Mouse (Mus musculus) neural tube, embryonic 15.5 days (tissue): ENCODE measurements around the gene Cnr2. TPM values are rescaled to one million over a fixed set of nuclear protein-coding genes. Genes with fewer than 3 reads are reported as not detected.
A peak's percentile ranks its signal among the peaks of the same experiment; 100 is the strongest.

Source experiments
- ATAC-seq: fragments of 200-750 bp; cut with Nextera tagmentation; 2 replicates; pipeline ENCODE4 v1.8.0; 2017; ENCODE audit warnings: mild to moderate bottlenecking, moderate TSS enrichment, moderate library complexity; ENCODE audit not compliant: low FRiP score
- H3K27ac ChIP-seq: fragments of 300-500 bp; sonication (generic); replicated peaks from 2 replicates; pipeline ENCODE4 v1.5.1; 2015; ENCODE audit warnings: mild to moderate bottlenecking, inconsistent platforms
- H3K27me3 ChIP-seq: fragments of 300-500 bp; sonication (generic); replicated peaks from 2 replicates; pipeline ENCODE4 v1.6.1; 2015; ENCODE audit warnings: inconsistent platforms
- H3K36me3 ChIP-seq: fragments of 300-500 bp; sonication (generic); 2 replicates; pipeline ENCODE4 v1.6.1; 2015; ENCODE audit warnings: inconsistent platforms
- H3K4me1 ChIP-seq: fragments of 300-500 bp; sonication (generic); 2 replicates; pipeline ENCODE4 v1.6.1; 2015; ENCODE audit warnings: inconsistent platforms
- H3K4me2 ChIP-seq: fragments of 300-500 bp; sonication (generic); 2 replicates; pipeline ENCODE4 v1.6.1; 2015; ENCODE audit warnings: inconsistent platforms, mild to moderate bottlenecking, moderate library complexity
- H3K4me3 ChIP-seq: fragments of 300-500 bp; sonication (generic); replicated peaks from 2 replicates; pipeline ENCODE4 v1.5.1; 2015; ENCODE audit warnings: mild to moderate bottlenecking, inconsistent platforms
- H3K9ac ChIP-seq: fragments of 300-500 bp; sonication (generic); replicated peaks from 2 replicates; pipeline ENCODE4 v1.6.1; 2015; ENCODE audit warnings: mild to moderate bottlenecking, inconsistent platforms
- H3K9me3 ChIP-seq: fragments of 300-500 bp; sonication (generic); replicated peaks from 2 replicates; pipeline ENCODE4 v1.6.1; 2016; ENCODE audit warnings: inconsistent platforms
- WGBS: fragments of 180-500 bp; shearing (Covaris S2); methylation state at CpG from one replicate; pipeline ENCODE4 v1.1.7; 2015; ENCODE audit warnings: mixed read lengths; 5-methylcytosine and 5-hydroxymethylcytosine counted together
- polyA plus RNA-seq: library from polyadenylated mRNA; unstranded; fragments of >200 nt; fragmentation: Nextera tagmentation; extraction: Ambion mirVana; gene quantifications from 2 replicates; pipeline ENCODE4 v1.2.1, GENCODE M21; 2015

Gene Cnr2
- polyA plus RNA-seq, 1 experiment from 2014 or later, result 0.10 TPM

DNA sequence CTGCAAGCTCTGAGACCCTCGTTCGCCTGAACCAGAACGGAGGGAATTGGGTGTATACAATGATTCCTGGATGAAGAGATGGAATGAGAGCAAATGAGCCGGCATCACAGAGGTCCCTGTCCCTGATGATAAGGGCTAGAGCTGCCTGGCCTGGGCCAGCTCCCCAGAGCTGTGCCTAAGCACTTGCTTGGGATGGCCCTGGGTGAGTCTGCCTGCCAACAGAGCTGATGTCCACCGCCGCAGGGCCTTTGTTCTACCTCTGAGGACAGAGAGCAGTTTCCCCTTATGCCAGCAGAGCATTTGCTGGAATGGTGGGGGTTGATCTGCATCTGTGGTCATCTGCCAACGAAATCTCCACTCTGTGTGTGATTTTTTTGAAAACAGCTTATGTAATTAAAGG lies 67.0 kb downstream of the Cnr2 start:
- Histone ChIP-seq H3K36me3 (peaks cover 65% of the 10 kb centered on the region), H3K9me3 (no peaks in the 10 kb centered on the region), H3K4me2 (no peak overlapping the region), H3K9ac (no peak overlapping the region), H3K27ac (no peak overlapping the region), H3K27me3 (no peaks in the 10 kb centered on the region), H3K4me3 (no peak overlapping the region), H3K4me1 (peaks cover 22% of the 10 kb centered on the region)
- 93% methylated on average over 7 of the region's 7 CpGs for WGBS
- ATAC-seq, result no peak

DNA sequence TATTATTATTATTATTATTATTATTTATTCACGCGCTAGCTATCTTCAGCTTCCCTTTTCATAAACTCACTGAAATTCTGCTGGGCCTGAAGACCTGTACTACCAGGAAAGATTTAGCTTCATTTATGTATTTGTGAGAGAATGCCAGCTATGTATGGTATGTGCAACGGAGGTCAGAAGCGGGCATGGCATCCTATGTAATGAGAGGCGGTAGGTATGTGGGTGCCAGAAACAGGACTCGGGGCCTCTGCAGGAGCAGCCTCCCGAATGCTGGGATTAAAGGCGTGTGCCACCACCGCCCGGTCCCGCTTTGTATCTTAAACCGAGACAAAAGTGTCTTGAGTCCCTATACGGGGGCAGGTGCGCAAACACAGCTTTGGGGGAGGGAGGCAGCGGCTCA lies 67.8 kb downstream of the Cnr2 start:
- H3K4me2 ChIP-seq, result peak overlapping the region; percentile 91
- no peaks in the 10 kb centered on the region for H3K27me3 ChIP-seq
- ATAC-seq, result 0 out of 2 replicates have a peak, but pooled peaks have one; percentile 10
- H3K27ac ChIP-seq, result peak overlapping the region; percentile 93
- peaks cover 22% of the 10 kb centered on the region for H3K4me1 ChIP-seq
- 8% methylated on average over 15 of the region's 15 CpGs for WGBS
- peaks cover 65% of the 10 kb centered on the region for H3K36me3 ChIP-seq
- H3K9me3 ChIP-seq, result no peaks in the 10 kb centered on the region
- H3K4me3 ChIP-seq, result peak overlapping the region; percentile 80
- H3K9ac ChIP-seq, result peak overlapping the region; percentile 87

DNA sequence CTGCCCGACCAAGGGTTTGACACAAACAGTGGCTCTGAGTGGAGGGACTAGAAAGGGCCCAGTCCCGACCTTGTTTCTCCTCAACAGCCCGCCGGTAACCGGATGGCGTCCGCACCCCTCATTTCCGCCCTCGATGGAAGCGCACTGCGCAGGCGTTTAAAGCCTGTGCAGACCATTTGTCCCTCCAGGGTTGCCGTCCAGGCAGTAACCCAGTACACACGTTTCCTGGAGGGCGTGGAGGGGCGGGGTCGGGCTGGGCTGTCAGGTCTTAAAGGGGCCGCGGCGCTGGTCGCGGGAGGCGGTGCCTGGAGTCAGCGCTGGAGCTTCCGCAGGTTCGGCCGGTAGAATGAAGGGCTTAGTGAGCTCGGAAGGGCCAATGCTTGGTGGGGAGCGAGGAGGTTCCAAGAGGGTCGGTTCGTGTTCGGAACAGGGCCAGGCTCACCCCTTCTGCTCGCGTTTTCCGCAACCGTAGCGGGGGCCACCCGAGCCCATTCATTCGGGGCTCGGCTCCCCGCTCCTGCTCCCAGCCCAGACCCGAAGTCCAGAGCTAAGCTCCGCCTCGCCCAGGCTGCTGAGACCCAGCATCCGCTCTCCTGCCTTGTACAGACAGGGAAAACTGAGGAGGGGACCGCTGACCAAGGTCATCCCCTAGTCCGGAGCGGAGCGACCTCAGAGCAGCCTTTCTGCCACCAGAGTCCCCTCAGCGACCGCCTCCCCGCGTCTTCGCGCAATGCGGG lies 68.4 kb downstream of the Cnr2 start, which contains the start of gene Gale:
Gene Gale (plus strand): TSS at position 271 of the 737 bp plus-strand sequence.
- Histone ChIP-seq H3K4me3 (peak within 1 kb of the TSS; percentile 80), H3K9me3 (no peaks in the 10 kb centered on the region), H3K4me1 (peaks cover 22% of the 10 kb centered on the region), H3K27me3 (no peaks in the 10 kb centered on the region), H3K4me2 (peak within 1 kb of the TSS; percentile 91), H3K27ac (peak within 1 kb of the TSS; percentile 93), H3K36me3 (peaks cover 65% of the 10 kb centered on the region), H3K9ac (peak within 1 kb of the TSS; percentile 87)
- under 1% methylated on average over 56 of the region's 56 CpGs for WGBS
- peak; percentile 93 for ATAC-seq

DNA sequence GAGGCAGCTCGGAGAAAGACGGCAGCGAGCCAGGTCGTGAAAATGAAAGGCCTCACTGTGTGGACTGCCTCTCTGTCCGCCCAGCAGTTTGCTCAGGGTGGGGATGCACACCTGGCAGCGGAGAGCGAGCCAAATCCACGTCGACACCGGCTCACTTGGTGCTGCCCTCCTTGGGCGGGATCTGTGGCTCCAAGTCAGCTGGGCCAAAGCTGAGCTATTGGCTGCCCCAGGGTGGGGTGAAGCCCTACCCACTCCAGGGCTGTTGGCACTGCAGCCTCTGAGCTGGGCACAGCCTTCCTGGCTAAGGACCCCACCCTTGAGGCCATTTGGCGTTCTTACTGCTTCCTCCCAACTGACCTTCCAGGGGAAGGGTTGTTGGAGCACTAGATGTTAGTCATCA lies 69.2 kb downstream of the Cnr2 start:
- peak overlapping the region; percentile 80 for H3K4me3 ChIP-seq
- H3K9me3 ChIP-seq, result no peaks in the 10 kb centered on the region
- H3K27ac ChIP-seq, result peak overlapping the region; percentile 87
- no peak for ATAC-seq
- H3K9ac ChIP-seq, result peak overlapping the region; percentile 87
- peaks cover 22% of the 10 kb centered on the region for H3K4me1 ChIP-seq
- no peaks in the 10 kb centered on the region for H3K27me3 ChIP-seq
- H3K36me3 ChIP-seq, result peaks cover 65% of the 10 kb centered on the region
- H3K4me2 ChIP-seq, result peak overlapping the region; percentile 91
- 6% methylated on average over 12 of the region's 12 CpGs for WGBS

DNA sequence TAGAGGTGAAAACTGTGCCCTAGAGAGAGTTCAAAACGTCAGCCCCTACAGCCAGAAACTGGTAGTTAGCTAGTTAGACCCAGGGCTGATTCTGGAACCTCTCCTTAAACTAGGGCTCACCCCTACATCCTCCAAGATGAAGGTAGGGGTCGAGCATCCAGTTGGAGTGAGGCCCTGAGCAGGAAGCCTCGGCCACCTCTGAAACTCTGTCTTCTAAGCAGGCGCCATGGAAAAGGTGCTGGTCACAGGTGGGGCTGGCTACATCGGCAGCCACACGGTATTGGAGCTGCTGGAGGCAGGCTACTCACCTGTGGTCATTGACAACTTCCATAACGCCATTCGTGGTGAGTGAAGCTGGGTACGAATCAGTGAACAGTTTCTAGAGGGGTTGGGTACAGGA lies 69.9 kb downstream of the Cnr2 start:
- 86% methylated on average over 9 of the region's 9 CpGs for WGBS
- Histone ChIP-seq H3K36me3 (peaks cover 65% of the 10 kb centered on the region), H3K27me3 (no peaks in the 10 kb centered on the region), H3K4me2 (peak overlapping the region; percentile 91), H3K4me3 (no peak overlapping the region), H3K4me1 (peaks cover 24% of the 10 kb centered on the region), H3K9me3 (no peaks in the 10 kb centered on the region), H3K9ac (0 out of 2 replicates have a peak overlapping the region, but pooled peaks have one; percentile 87), H3K27ac (no peak overlapping the region)
- ATAC-seq, result no peak

DNA sequence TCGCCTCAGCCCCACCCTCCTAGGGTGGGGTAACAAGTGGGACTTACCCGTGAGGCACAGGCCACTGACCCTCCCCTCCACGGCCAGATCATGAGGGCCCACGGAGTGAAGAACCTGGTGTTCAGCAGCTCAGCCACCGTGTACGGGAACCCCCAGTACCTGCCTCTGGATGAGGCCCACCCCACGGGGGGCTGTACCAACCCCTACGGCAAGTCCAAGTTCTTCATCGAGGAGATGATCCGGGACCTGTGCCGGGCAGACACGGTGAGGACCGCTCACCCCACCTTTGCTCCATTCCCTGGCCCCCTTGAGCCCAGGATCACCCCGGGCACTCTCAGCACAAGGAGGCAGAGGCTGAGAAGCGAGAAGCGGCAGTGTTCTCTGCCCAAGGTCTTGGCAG lies 71.1 kb downstream of the Cnr2 start:
- Histone ChIP-seq H3K4me2 (no peak overlapping the region), H3K4me1 (peaks cover 36% of the 10 kb centered on the region), H3K27me3 (no peaks in the 10 kb centered on the region), H3K36me3 (peaks cover 60% of the 10 kb centered on the region), H3K4me3 (no peak overlapping the region), H3K27ac (no peak overlapping the region), H3K9ac (no peak overlapping the region), H3K9me3 (no peaks in the 10 kb centered on the region)
- WGBS, result 95% methylated on average over 16 of the region's 16 CpGs
- no peak for ATAC-seq

DNA sequence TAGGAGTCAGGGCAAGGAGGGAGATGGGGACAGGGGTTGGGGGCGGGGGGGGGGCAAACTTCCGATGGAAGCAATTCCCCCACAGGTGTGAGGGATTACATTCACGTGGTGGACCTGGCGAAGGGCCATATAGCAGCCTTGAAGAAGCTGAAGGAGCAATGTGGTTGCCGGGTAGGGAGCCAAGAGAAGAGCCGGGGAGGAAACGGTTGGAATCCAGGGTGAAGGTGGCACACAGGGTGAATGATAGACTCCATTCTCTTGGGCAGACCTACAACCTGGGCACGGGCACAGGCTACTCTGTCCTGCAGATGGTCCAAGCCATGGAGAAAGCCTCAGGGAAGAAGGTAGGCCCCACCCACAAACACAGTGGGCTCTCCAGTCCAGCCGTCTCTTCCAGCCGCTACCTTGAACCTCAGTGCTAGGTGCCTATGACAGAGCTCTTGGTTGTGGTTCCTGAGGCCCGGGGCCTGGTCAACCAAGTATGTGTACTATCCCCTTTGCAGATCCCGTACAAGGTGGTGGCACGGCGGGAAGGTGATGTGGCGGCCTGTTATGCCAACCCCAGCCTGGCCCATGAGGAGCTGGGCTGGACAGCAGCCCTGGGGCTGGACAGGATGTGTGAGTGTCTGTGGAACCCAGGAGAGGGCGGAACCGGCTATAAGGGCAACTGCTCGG lies 72.0 kb downstream of the Cnr2 start:
- Histone ChIP-seq H3K36me3 (peaks cover 51% of the 10 kb centered on the region), H3K27ac (no peak overlapping the region), H3K9me3 (no peaks in the 10 kb centered on the region), H3K4me3 (no peak overlapping the region), H3K9ac (no peak overlapping the region), H3K4me1 (peaks cover 42% of the 10 kb centered on the region), H3K4me2 (no peak overlapping the region), H3K27me3 (no peaks in the 10 kb centered on the region)
- ATAC-seq, result no peak
- WGBS, result 92% methylated on average over 18 of the region's 18 CpGs

DNA sequence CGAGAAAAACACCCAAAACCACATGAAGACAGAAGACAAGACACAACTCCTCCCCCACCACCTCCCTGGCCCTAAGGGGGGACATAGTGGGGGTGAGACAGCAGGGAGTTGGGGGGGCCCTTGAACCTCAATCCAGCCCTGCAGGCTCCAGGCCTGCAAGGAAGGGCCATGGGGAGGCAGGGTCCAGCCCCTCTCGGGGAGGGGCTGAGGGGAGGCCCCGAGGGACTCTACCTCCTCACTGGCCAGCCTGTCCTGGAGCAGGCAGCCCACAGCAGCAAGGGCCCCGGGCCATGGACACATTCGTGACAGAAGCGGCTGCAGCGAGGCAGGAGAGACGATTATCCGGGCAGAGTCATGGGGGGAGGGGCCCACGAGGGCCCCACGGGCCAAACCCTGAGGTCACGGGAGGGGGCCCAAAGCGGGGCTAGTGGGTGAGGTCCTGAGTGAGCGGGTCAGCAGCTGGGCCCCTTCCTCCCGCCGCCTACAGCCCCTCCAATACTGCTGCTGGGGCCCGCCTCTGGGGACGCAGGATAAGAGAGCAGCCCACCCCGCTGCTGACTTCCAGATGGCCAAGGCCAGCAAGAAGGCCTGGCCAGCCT lies 73.2 kb downstream of the Cnr2 start:
- Histone ChIP-seq H3K4me2 (no peak overlapping the region), H3K4me3 (no peak overlapping the region), H3K27me3 (no peaks in the 10 kb centered on the region), H3K9me3 (no peaks in the 10 kb centered on the region), H3K4me1 (peaks cover 41% of the 10 kb centered on the region), H3K9ac (no peak overlapping the region), H3K27ac (no peak overlapping the region), H3K36me3 (peaks cover 50% of the 10 kb centered on the region)
- 80% methylated on average over 19 of the region's 19 CpGs for WGBS
- ATAC-seq, result no peak

DNA sequence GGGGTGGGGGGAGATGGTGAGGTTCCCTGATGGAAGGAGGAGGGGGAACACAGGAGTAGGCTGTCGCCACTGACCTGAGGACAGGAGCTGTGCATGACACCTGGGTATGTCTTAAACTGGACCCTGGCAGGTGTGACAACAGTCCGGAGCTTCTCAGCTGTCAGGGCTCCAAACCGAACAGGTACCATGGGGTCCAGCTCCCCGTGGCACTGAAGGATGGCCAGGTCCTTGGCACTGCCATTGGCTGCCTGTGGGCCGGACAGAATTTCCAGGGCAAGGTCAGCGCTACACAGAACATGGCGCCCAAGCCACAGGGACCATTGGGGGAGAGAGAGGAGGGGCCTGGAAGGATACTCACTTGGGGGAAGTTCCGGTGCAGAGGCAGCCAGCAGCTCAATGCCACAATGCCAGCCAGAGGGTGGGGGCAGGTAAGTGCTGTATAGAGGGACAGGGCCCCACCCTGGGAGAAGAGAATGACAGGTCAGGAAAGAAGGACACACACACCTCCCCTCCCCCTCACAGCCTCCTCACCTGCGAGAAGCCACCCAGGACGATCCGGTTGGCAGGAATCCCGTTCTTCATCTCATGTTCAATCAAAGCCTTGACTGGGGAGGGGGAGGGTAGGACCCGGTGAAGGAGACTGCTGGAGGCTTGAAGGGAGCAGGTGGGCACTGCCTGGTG lies 74.0 kb downstream of the Cnr2 start:
- Histone ChIP-seq H3K9ac (no peak overlapping the region), H3K27ac (no peak overlapping the region), H3K36me3 (peaks cover 53% of the 10 kb centered on the region), H3K4me3 (no peak overlapping the region), H3K4me2 (no peak overlapping the region), H3K4me1 (peaks cover 37% of the 10 kb centered on the region), H3K27me3 (no peaks in the 10 kb centered on the region), H3K9me3 (no peaks in the 10 kb centered on the region)
- 91% methylated on average over 12 of the region's 13 CpGs for WGBS
- no peak for ATAC-seq
